Mouse (Mus musculus) olfactory bulb, adult 2 months (tissue): ENCODE data around the gene Xbp1.

Source experiments
- CTCF ChIP-seq: fragments of 200-500 bp; IDR thresholded peaks from 2 replicates; pipeline ENCODE4 v1.5.1; 2012; ENCODE audit warnings: low read depth, mild to moderate bottlenecking, low read length, moderate library complexity; ENCODE audit not compliant: insufficient read depth
- POLR2A ChIP-seq: fragments of 200-500 bp; IDR thresholded peaks from 2 replicates; pipeline ENCODE4 v1.6.1; 2012; ENCODE audit warnings: mild to moderate bottlenecking, low read depth, low read length, moderate library complexity; ENCODE audit not compliant: insufficient read depth

DNA sequence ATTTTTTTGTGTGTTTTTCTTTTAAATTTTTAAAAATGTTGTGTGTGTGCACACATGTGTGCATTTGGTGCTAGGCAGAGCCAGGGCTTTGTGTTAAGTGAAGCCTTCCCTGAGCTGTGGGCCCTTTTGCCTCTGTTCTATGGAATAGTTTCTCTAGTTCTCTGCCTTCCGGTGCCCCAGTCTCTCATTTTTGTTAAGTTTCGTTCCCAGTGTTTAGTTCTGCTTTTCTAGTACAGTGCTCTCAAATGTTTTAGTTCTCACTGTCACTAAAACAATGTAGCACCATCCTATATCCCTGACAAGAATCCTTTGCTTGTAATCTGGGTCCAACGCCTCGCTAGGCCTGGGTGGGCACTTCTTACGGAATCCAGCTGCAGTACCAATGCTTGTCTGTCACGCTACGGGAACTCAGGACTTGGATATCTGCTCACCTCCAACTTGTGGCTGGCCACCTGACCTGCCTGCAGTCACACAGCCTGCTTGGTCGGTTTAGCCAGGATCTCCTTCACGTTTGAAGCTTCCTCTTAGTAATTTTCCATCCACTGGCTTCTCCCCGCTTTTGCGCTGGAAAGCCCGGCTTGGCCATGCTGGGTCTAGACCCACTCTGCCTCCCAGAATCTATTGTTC lies 8.2 kb upstream of the Xbp1 start:
- TF ChIP-seq POLR2A (no peak), CTCF (no peak)
